Mouse (Mus musculus) megakaryocyte-erythroid progenitor cell, adult 5-6 weeks (primary cell): ENCODE measurements around the gene Hist1h2an. TPM values are rescaled to one million over a fixed set of nuclear protein-coding genes. Genes with fewer than 3 reads are reported as not detected.

Experiments
- ATAC-seq: replicated peaks from 2 replicates; pipeline ENCODE4 v1.8.0; 2016; ENCODE audit warnings: mild to moderate bottlenecking, inconsistent platforms; ENCODE audit not compliant: severe bottlenecking, poor library complexity, low FRiP score, low TSS enrichment
- total RNA-seq, 2 experiments: library from RNA; stranded (forward) in 1 of 2; stranded (reverse) in 1 of 2; fragments of 200-1000, 215-1000 nt in 1 of 2; fragments of >200 nt in 1 of 2; fragmentation: Nextera tagmentation in 1 of 2; gene quantifications; 2 replicates each; pipeline ENCODE4 v1.2.3; 2014 to 2017

Hist1h2an gene
- total RNA-seq (2014; fragmentation: Nextera tagmentation) (4.6 and 28.8 TPM in 2 replicates), total RNA-seq (2017) (538 and 611 TPM in 2 replicates)

GRCm38 (mm10) chr13:21786899-21787629 lies at the start of gene Hist1h2an, which contains the start of gene Hist1h2bp:
Gene Hist1h2an, minus strand, starts transcription at chr13:21787218.
Gene Hist1h2bp, plus strand, starts transcription at chr13:21787461.
- peak; percentile 82 for ATAC-seq

DNA sequence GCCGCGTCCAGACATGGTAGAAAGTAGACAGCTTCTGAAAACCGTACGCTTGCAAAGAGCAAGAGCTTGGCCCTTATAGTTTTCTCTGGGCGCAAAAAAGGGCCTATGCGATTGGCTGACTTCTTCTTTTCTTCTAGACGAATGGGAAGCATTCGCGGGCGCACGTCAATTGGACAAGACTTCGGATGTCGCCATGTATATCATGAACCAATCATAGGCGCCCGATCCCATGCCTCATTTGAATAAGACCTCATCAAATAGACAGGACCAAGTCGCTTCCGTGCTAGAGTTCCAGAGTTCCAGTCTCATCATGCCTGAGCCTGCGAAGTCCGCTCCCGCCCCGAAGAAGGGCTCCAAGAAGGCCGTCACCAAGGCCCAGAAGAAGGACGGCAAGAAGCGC lies 46.4 kb upstream of the Hist1h2an start, which contains the start of the genes Hist1h2ap and Hist1h2br:
TSS of gene Hist1h2ap (minus strand) at position 47 of the 400 bp plus-strand sequence.
TSS of gene Hist1h2br (plus strand) at position 283 of the 400 bp plus-strand sequence.
- peak; percentile 79 for ATAC-seq

GRCm38 (mm10) chr13:21831418-21832394 lies 44.7 kb upstream of the Hist1h2an start, which contains the start of gene Hist1h4n:
Gene Hist1h4n, minus strand, starts transcription at chr13:21832196.
- peak; percentile 52 for ATAC-seq

DNA sequence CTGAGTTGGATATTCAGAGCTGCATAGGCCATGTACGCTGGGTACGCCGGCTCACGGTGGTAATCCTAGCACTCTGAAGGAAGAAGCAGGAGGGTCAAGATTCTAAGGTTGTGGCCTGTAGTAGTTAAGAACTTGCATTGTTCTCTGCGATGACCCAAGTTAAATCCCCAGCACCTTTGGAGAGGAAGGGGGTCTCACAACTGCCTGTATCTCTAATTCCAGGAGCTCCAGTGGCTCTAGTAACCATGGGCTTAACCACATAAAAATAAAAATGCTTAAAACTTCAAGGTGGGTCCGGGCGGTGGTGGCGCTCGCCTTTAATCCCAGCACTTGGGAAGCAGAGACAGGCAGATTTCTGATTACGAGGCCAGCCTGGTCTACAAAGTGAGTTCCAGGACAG lies 43.3 kb upstream of the Hist1h2an start:
- no peak for ATAC-seq

DNA sequence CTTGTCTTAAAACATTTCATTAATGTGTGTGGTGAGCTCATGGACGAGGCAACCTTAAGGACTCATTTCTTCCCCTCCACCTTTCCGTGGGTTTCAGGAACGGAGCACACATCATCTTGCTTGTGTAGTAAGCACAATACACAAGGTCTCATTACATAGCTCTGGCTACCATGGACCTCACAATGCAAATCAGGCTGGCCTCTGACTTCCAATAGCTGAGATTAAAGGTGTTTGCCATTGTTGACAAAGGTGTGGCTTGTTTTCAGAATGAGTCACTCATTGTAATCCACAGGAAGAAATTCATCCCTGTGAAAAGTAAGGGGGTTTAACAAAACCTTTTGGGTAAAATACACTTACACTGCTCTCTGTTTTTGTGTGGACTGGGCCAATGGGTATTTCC lies 41.5 kb upstream of the Hist1h2an start:
- ATAC-seq, result no peak

DNA sequence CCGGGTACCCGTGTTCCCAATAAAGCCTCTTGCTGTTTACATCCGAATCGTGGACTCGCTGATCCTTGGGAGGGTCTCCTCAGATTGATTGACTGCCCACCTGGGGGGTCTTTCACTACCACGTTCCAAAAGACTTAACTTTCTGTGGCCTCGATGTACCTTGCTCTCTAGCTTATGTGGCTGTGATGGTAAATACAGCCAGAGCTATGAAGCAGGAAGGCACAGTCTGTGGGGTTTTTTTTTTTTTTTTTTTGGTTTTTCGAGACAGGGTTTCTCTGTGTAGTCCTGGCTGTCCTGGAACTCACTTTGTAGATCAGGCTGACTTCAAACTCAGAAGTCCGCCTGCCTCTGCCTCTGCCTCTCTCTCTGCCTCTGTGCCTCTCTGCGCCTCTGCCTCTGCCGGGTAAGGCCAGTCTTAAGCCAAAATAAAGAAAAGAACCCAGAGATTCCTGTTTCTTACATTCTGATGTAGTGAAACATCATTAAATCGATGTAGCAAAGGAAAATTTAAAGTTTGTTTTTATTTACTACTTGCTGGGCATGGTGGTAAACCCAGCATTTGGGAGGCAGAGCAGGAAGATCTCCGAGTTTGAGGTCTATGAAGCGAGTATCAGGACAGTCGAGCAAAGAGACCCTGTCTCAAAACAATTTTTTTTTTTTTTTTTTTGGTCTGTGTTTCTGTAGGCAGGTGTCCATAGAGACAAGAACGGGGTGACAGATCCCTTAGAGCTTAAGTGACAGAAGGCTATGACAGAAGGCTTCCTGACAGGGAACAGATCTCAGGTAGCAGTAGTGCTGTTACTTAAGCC lies 33.3 kb upstream of the Hist1h2an start:
- peak; percentile 80 for ATAC-seq

- ATAC-seq, result peak; percentile 70
Measured at GRCm38 (mm10) chr13:21812092-21812491, 25.1 kb upstream of the Hist1h2an start.

- peak; percentile 50 for ATAC-seq
Measured at GRCm38 (mm10) chr13:21811539-21811938, 24.5 kb upstream of the Hist1h2an start, which contains the start of gene Hist1h4m. Gene Hist1h4m, plus strand, starts transcription at chr13:21811746.

DNA sequence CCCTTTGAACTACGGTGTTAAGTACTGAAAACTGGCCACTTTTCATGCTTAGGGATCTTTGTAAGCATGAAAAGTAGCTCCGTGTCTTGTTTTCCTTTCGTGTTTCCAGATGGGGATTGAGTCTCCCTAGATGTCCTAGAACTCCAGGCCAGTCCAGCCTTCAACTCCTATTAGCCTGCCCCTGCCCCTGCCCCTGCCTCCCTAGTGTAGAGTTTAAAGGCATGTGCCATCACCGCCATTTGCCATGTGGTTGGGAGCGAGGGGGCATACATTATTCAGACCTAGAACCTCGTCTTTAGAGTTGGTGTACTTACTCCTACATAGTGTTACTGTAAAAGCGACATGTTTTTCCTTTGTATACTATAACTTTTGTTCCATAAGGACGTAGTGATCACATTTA lies 24.1 kb upstream of the Hist1h2an start:
- ATAC-seq, result peak; percentile 45

- ATAC-seq, result peak; percentile 83
Measured at GRCm38 (mm10) chr13:21810073-21810472, 23.1 kb upstream of the Hist1h2an start, which contains the start of the genes Hist1h2bq and Hist1h2ao. Gene Hist1h2bq, minus strand, starts transcription at chr13:21810197. Gene Hist1h2ao, plus strand, starts transcription at chr13:21810465.

- ATAC-seq, result peak; percentile 88
Measured at GRCm38 (mm10) chr13:21803058-21803457, 16.0 kb upstream of the Hist1h2an start.

- peak; percentile 91 for ATAC-seq
Measured at GRCm38 (mm10) chr13:21797163-21797562, 10.1 kb upstream of the Hist1h2an start.

- ATAC-seq, result no peak
Measured at GRCm38 (mm10) chr13:21795584-21795983, 8.6 kb upstream of the Hist1h2an start.

GRCm38 (mm10) chr13:21790601-21791283 lies 3.7 kb upstream of the Hist1h2an start:
- ATAC-seq, result no peak

GRCm38 (mm10) chr13:21789925-21790324 lies 2.9 kb upstream of the Hist1h2an start:
- no peak for ATAC-seq

GRCm38 (mm10) chr13:21787760-21788593 lies 959 bp upstream of the Hist1h2an start:
- no peak for ATAC-seq

DNA sequence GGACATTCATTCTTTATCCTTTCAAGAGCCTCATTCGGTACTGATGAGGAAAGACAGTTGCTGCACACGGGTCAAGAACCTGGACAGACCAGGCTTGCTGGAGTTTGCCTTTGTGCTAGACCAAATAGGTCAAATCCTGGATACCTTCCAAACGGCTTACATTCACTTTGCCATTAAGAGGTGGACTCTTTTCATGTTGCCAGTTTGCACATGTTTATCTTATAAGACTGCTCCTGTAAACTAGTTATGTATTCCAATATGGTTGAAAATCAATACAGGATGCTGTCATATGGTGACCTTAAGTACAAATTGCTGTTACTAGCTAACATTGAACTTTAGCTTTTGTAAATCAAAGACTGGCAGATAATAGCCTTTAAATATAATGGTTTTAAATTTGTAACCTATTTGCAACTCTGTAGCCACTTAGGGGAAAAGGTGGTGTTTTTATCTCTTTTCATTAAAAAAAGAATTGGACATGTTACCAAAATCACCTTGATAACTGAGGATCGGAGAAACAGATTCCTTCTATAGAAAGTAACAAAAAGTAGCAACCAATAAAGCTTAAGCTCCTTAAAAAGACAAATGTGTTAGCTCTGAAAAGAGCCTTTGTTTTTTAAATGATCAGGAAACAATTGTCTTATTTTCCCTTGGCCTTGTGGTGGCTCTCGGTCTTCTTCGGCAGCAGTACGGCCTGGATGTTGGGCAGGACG lies 674 bp downstream of the Hist1h2an start:
- 0 out of 2 replicates have a peak, but pooled peaks have one; percentile 4 for ATAC-seq
